Comparison of ENCODE assay signal across 15 mouse cellular contexts in the genomic region with DNA sequence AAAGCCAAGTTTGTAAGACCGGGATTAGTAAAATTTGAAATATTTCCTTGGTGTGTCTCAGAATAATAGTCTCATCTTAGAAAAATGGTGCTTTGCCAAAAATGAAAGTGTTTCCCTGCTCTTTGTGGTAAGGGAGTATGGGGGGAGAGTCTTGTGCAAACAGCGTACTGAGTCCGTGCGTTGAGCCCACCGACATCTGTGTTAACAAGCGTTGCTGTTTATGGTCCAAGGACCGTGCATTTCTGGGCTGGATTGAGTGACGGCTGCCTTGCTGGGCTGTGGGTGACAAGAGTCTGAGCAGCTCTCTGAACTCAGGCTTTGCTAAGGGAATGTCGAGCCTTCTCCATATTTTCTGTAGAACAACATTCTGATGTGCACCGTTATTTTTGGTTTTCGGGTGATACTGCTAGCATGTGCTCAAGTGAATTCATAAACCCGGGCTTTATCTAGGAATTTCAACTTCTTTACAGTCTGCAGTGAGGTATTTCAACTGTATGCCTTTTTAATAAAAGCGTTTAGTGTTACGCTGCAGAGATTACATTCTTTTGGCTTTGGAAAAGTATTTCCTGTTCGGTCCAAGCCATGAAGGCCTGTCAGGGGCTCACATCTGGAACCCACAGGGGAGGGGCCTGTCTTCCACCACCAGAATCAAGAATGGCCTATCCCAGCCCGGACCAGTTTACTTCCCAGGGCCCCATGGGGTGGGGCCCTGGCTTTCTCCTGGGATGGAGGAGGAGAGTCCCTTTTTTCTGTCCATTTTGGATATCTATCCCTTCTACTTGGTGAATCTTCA. TPM values are rescaled to one million over a fixed set of nuclear protein-coding genes. Genes with fewer than 3 reads are reported as not detected.
DNase-seq lines count a peak whose midpoint lies in the region; ATAC-seq and TF ChIP-seq lines count a peak whose summit lies in the region.
"Had no signal": no experiment of that assay in that cellular context is flagged by ENCODE, and none has a peak within 500 bp of the region (broad histone marks: within the 10 kb centered on the region; RNA-seq: fewer than 3 reads in every experiment).

No protein-coding gene starts in this region.

- WGBS in heart, embryonic 11.5 days (ENCODE audit: insufficient replicate concordance), result 62% methylated on average over 16 of the region's 16 CpGs
- WGBS in lung, embryonic 15.5 days, result 34% methylated on average over 16 of the region's 16 CpGs
- WGBS in intestine, embryonic 14.5 days, result 55% methylated on average over 16 of the region's 16 CpGs
- 42% methylated on average over 16 of the region's 16 CpGs for WGBS in stomach, embryonic 14.5 days
- 72% methylated on average over 16 of the region's 16 CpGs for WGBS in midbrain, postnatal 0 days

- H3K4me2 ChIP-seq in heart, embryonic 11.5 days, result no peak overlapping the region
- H3K4me2 ChIP-seq in lung, embryonic 15.5 days, result peak overlapping the region; percentile 12; the same call in 1 of the 2 replicates
- peak overlapping the region; percentile 9; the same call in 1 of the 2 replicates for H3K4me2 ChIP-seq in intestine, embryonic 14.5 days (ENCODE audit: low read length)
- no peak overlapping the region; the same call in 1 of the 2 replicates for H3K4me2 ChIP-seq in stomach, embryonic 14.5 days (replicated peaks; ENCODE audit: low read depth, low read length)
- no peak overlapping the region for H3K4me2 ChIP-seq in midbrain, postnatal 0 days (ENCODE audit: low read depth, low read length, poor library complexity, severe bottlenecking)

- intact Hi-C loops in left cerebral cortex, postnatal 4 days (cut with DNase I), result no loop called here

- no peaks in the 10 kb centered on the region for H3K27me3 ChIP-seq in heart, embryonic 11.5 days (ENCODE audit: control insufficient read depth, insufficient read depth, low read length)
- H3K27me3 ChIP-seq in lung, embryonic 15.5 days, result no peaks in the 10 kb centered on the region
- no peaks in the 10 kb centered on the region for H3K27me3 ChIP-seq in intestine, embryonic 14.5 days (replicated peaks; ENCODE audit: control insufficient read depth, insufficient read depth, low read length)
- H3K27me3 ChIP-seq in stomach, embryonic 14.5 days (ENCODE audit: control insufficient read depth, insufficient read depth, low read length), result no peaks in the 10 kb centered on the region
- no peaks in the 10 kb centered on the region for H3K27me3 ChIP-seq in midbrain, postnatal 0 days (ENCODE audit: insufficient read depth, low read length)

- H3K4me1 ChIP-seq in heart, embryonic 11.5 days (ENCODE audit: control insufficient read depth, insufficient read depth, low read length), result no peaks in the 10 kb centered on the region
- peaks cover 7% of the 10 kb centered on the region for H3K4me1 ChIP-seq in lung, embryonic 15.5 days
- H3K4me1 ChIP-seq in intestine, embryonic 14.5 days (replicated peaks; ENCODE audit: control insufficient read depth, insufficient read depth, low read length), result peaks cover 3% of the 10 kb centered on the region; the same call in 1 of the 2 replicates
- H3K4me1 ChIP-seq in stomach, embryonic 14.5 days (ENCODE audit: control insufficient read depth, insufficient read depth, low read length), result peaks cover 7% of the 10 kb centered on the region; the same call in 1 of the 2 replicates
- H3K4me1 ChIP-seq in midbrain, postnatal 0 days (ENCODE audit: insufficient read depth, low read length), result no peaks in the 10 kb centered on the region

- H3K27ac ChIP-seq in heart, embryonic 11.5 days (ENCODE audit: low read depth, low read length), result peak overlapping the region; percentile 62; the same call in 1 of the 2 replicates
- peak overlapping the region; percentile 35 for H3K27ac ChIP-seq in lung, embryonic 15.5 days
- peak overlapping the region; percentile 70 for H3K27ac ChIP-seq in intestine, embryonic 14.5 days (ENCODE audit: low read depth)
- peak overlapping the region; percentile 61; the same call in 1 of the 2 replicates for H3K27ac ChIP-seq in stomach, embryonic 14.5 days (ENCODE audit: low read length)
- no peak overlapping the region for H3K27ac ChIP-seq in midbrain, postnatal 0 days (ENCODE audit: low read depth, low read length)
- H3K27ac ChIP-seq: left cerebral cortex, adult 2 months had no signal

- no peak overlapping the region for H3K4me3 ChIP-seq in heart, embryonic 11.5 days (ENCODE audit: low read depth, low read length)
- no peak overlapping the region for H3K4me3 ChIP-seq in lung, embryonic 15.5 days
- no peak overlapping the region for H3K4me3 ChIP-seq in intestine, embryonic 14.5 days (ENCODE audit: low read depth, low read length)
- no peak overlapping the region for H3K4me3 ChIP-seq in stomach, embryonic 14.5 days (ENCODE audit: low read depth, low read length)
- no peak overlapping the region for H3K4me3 ChIP-seq in midbrain, postnatal 0 days (ENCODE audit: low read depth, low read length)
- H3K4me3 ChIP-seq: left cerebral cortex, adult 2 months had no signal

- TF ChIP-seq CTCF in midbrain, postnatal 0 days (IDR thresholded peaks at IDR 0.05), result no peak

- H3K9me3 ChIP-seq in heart, embryonic 11.5 days (replicated peaks; ENCODE audit: control insufficient read depth, low read length), result no peaks in the 10 kb centered on the region
- H3K9me3 ChIP-seq in lung, embryonic 15.5 days, result no peaks in the 10 kb centered on the region
- H3K9me3 ChIP-seq in intestine, embryonic 14.5 days (ENCODE audit: control insufficient read depth, low read length), result no peaks in the 10 kb centered on the region
- H3K9me3 ChIP-seq in stomach, embryonic 14.5 days (ENCODE audit: control insufficient read depth, low read depth, low read length), result no peaks in the 10 kb centered on the region
- H3K9me3 ChIP-seq in midbrain, postnatal 0 days (ENCODE audit: low read length), result no peaks in the 10 kb centered on the region

- no peak overlapping the region for H3K9ac ChIP-seq in heart, embryonic 11.5 days (ENCODE audit: low read depth, low read length)
- no peak overlapping the region for H3K9ac ChIP-seq in lung, embryonic 15.5 days
- no peak overlapping the region for H3K9ac ChIP-seq in intestine, embryonic 14.5 days (ENCODE audit: low read length)
- no peak overlapping the region for H3K9ac ChIP-seq in stomach, embryonic 14.5 days (replicated peaks; ENCODE audit: low read depth, low read length)
- H3K9ac ChIP-seq in midbrain, postnatal 0 days (replicated peaks; ENCODE audit: low read length, poor library complexity, severe bottlenecking), result no peak overlapping the region

- H3K36me3 ChIP-seq in heart, embryonic 11.5 days (ENCODE audit: control insufficient read depth, insufficient read depth, low read length), result no peaks in the 10 kb centered on the region
- H3K36me3 ChIP-seq in lung, embryonic 15.5 days, result no peaks in the 10 kb centered on the region
- H3K36me3 ChIP-seq in intestine, embryonic 14.5 days (ENCODE audit: control insufficient read depth, insufficient read depth, low read length), result no peaks in the 10 kb centered on the region
- H3K36me3 ChIP-seq in stomach, embryonic 14.5 days (ENCODE audit: control insufficient read depth, insufficient read depth, low read length), result no peaks in the 10 kb centered on the region
- H3K36me3 ChIP-seq in midbrain, postnatal 0 days (ENCODE audit: insufficient read depth, low read length), result no peaks in the 10 kb centered on the region

- DNase-seq in heart, adult 8-10 months (ENCODE audit: low spot score), result no peak
- no peak for DNase-seq in lung, postnatal 36 days
- no peak for DNase-seq in intestine, embryonic 14.5 days (ENCODE audit: low spot score)
- DNase-seq in left cerebral cortex, postnatal 4 days, result no peak
- DNase-seq in midbrain, postnatal 0 days (ENCODE audit: low spot score), result no peak
- DNase-seq: B cell, adult 2 months; cerebellum, adult 11-12 months; heart, postnatal 10 days; kidney, postnatal 14 days; lung, postnatal 10 days had no signal

- no peak for ATAC-seq in heart, embryonic 11.5 days (replicated peaks; ENCODE audit: insufficient number of reproducible peaks, low FRiP score, low TSS enrichment)
- ATAC-seq in lung, embryonic 15.5 days (ENCODE audit: borderline replicate concordance, extremely low read depth, low FRiP score, low TSS enrichment), result peak; percentile 76; the same call in 1 of the 2 replicates
- no peak for ATAC-seq in intestine, embryonic 14.5 days (replicated peaks; ENCODE audit: low FRiP score, low TSS enrichment, low read depth)
- no peak; the same call in 1 of the 2 replicates for ATAC-seq in stomach, embryonic 14.5 days (ENCODE audit: insufficient number of reproducible peaks, insufficient read depth, low FRiP score, low read depth)
- no peak for ATAC-seq in midbrain, postnatal 0 days (ENCODE audit: low FRiP score)
- ATAC-seq: midbrain, embryonic 16.5 days had no signal

RNA-seq across cellular contexts. Expression of gene Fam169b, which starts 20.6 kb away (rescaled TPM):
- polyA plus RNA-seq in heart, embryonic 11.5 days (2014; fragmentation: Nextera tagmentation; extraction: Ambion mirVana), result 0.14 and 0.15 TPM in 2 replicates
- total RNA-seq in heart, adult 8-10 months (2022), result under 1 TPM in 3 of 4 experiments, not detected in 1; 0.09 to 0.22 (median 0.14) TPM
- 1.1 and 3.7 TPM in 2 replicates for polyA plus RNA-seq in lung, embryonic 15.5 days (2015; fragmentation: Nextera tagmentation; extraction: Ambion mirVana)
- polyA plus RNA-seq in intestine, embryonic 14.5 days (2014; fragmentation: Nextera tagmentation; extraction: Ambion mirVana), result 0.12 and 0.43 TPM in 2 replicates
- polyA plus RNA-seq in stomach, embryonic 14.5 days (2014; fragmentation: Nextera tagmentation; extraction: Ambion mirVana), result 0.17 and 0.21 TPM in 2 replicates
- under 1 TPM; 0.12 to 0.22 TPM for total RNA-seq in left cerebral cortex, postnatal 4 days (2021)
- total RNA-seq in midbrain, postnatal 0 days (2014; rRNA removed), result not detected in 2 replicates
- 0.26 TPM in 1 of 2 replicates, not detected in the other for polyA plus RNA-seq in midbrain, postnatal 0 days (2015; fragmentation: Nextera tagmentation; extraction: Ambion mirVana)

RNA-seq across cellular contexts. Expression of gene Pgpep1l, which starts 30.2 kb away (rescaled TPM):
- 0.51 TPM in 1 of 2 replicates, not detected in the other for polyA plus RNA-seq in heart, embryonic 11.5 days (2014; fragmentation: Nextera tagmentation; extraction: Ambion mirVana)
- under 1 TPM in 1 of 4 experiments, not detected in 3; 0.41 TPM for total RNA-seq in heart, adult 8-10 months (2022)
- polyA plus RNA-seq in lung, embryonic 15.5 days (2015; fragmentation: Nextera tagmentation; extraction: Ambion mirVana), result not detected in 2 replicates
- not detected in 2 replicates for polyA plus RNA-seq in intestine, embryonic 14.5 days (2014; fragmentation: Nextera tagmentation; extraction: Ambion mirVana)
- not detected in 2 replicates for polyA plus RNA-seq in stomach, embryonic 14.5 days (2014; fragmentation: Nextera tagmentation; extraction: Ambion mirVana)
- total RNA-seq in left cerebral cortex, postnatal 4 days (2021), result not detected
- total RNA-seq in midbrain, postnatal 0 days (2014; rRNA removed), result 1.2 TPM in 1 of 2 replicates, not detected in the other
- not detected in 2 replicates for polyA plus RNA-seq in midbrain, postnatal 0 days (2015; fragmentation: Nextera tagmentation; extraction: Ambion mirVana)
- total RNA-seq: heart, postnatal 10 days had no signal
- polyA plus RNA-seq: midbrain, embryonic 16.5 days had no signal

Comparison
In these comparisons a context has a peak if more than half of its experiments do, and no peak if none do; other contexts are left out.
1. H3K4me2 ChIP-seq: peak in lung, embryonic 15.5 days (single experiment) and intestine, embryonic 14.5 days (single experiment); none in heart, embryonic 11.5 days (single experiment), stomach, embryonic 14.5 days (single experiment) and midbrain, postnatal 0 days (single experiment).